Mouse (Mus musculus) spleen, adult 2 months (tissue): ENCODE measurements around the gene 1600002K03Rik.

Source experiments
- CTCF ChIP-seq: fragments of 200-500 bp; IDR thresholded peaks from 2 replicates; pipeline ENCODE4 v1.5.1; 2011; ENCODE audit warnings: mild to moderate bottlenecking, inconsistent platforms; ENCODE audit not compliant: insufficient read depth, insufficient read length, insufficient replicate concordance; ENCODE audit errors: extremely low read depth
- POLR2A ChIP-seq: fragments of 200-500 bp; IDR thresholded peaks from 2 replicates; pipeline ENCODE4 v1.6.1; 2011; ENCODE audit warnings: low read depth, low read length, inconsistent platforms

DNA sequence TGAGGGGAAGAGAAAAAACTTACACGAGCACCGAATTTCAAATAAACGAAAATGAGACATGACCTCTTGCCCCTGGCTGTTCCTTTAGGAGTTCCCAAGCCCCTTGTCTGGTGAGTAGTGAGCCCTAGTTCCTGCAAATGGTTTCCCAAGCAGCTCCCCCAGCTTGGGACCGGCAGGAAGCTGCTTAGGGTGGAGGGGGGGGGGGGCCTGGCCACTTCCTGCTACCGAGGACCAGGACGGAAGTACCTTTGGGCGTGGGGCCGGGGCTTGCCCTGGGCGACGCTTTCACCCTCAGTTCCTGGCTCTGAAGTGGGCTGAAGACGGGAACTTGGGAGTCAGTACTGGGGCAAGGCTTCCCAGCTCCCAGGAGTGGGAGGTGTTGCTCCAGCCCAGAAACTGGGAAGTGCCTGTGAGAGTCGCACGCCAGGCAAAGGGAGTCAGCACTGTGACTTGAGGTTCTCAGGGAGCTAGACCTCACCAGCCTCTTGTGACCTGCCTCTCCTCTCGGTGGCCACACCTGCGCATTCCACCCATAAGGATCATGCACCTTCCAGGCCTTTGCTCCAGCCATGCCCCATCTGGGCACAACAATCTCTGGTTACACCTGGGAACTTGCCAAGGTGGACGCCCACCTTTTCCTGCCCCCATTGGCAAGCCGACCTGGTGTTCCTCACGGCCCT, 14.3 kb upstream of the 1600002K03Rik start:
- TF ChIP-seq POLR2A = peak; percentile 77
- no peak for TF ChIP-seq CTCF
